Mouse (Mus musculus) bone marrow, adult 2 months (tissue): Measurements from ENCODE around the gene Rreb1. TPM values are rescaled to one million over a fixed set of nuclear protein-coding genes. Genes with fewer than 3 reads are reported as not detected.

Experiments
- H3K27ac ChIP-seq: fragments of 200-500 bp; 2 replicates; pipeline ENCODE4 v1.5.1; 2012; ENCODE audit warnings: low read depth, mild to moderate bottlenecking, control low read depth, inconsistent platforms, low read length; ENCODE audit not compliant: control insufficient read depth, poor library complexity, insufficient read depth
- H3K4me1 ChIP-seq: fragments of 200-500 bp; 2 replicates; pipeline ENCODE4 v1.6.1; 2011; ENCODE audit warnings: low read length; ENCODE audit not compliant: control insufficient read depth, insufficient read depth
- H3K4me3 ChIP-seq: fragments of 200-500 bp; replicated peaks from 2 replicates; pipeline ENCODE3; 2011; ENCODE audit warnings: mild to moderate bottlenecking, low read depth, low read length, control low read depth; ENCODE audit not compliant: control insufficient read depth
- CTCF ChIP-seq: fragments of 200-500 bp; IDR thresholded peaks from 2 replicates; pipeline ENCODE4 v1.5.1; 2011; ENCODE audit warnings: low read length, control low read depth; ENCODE audit not compliant: control insufficient read depth, insufficient read depth
- POLR2A ChIP-seq: fragments of 200-500 bp; IDR thresholded peaks from 2 replicates; pipeline ENCODE4 v1.6.1; 2011; ENCODE audit warnings: low read depth, mild to moderate bottlenecking, control low read depth, low read length, borderline replicate concordance; ENCODE audit not compliant: control insufficient read depth
- WGBS: fragments of 180-500 bp; shearing (Covaris S2); methylation state at CpG from one replicate; pipeline ENCODE4 v1.1.7; 2018; 5-methylcytosine and 5-hydroxymethylcytosine counted together
- polyA plus RNA-seq: library from polyadenylated mRNA; stranded (reverse); fragments of >200 nt; gene quantifications from 2 replicates; pipeline ENCODE4 v1.2.4, GENCODE M21; 2011; ENCODE audit warnings: low replicate concordance; ENCODE audit not compliant: missing spikeins, insufficient read depth, insufficient read length

Rreb1 gene
- polyA plus RNA-seq, 1 experiment, result 17.7 TPM

- H3K4me1 ChIP-seq, result peaks cover 3% of the 10 kb centered on the region
Observed at GRCm38 (mm10) chr13:37913963-37914362, 135.8 kb downstream of the Rreb1 start.

GRCm38 (mm10) chr13:37918336-37919261 is 140.4 kb downstream of the Rreb1 start:
- WGBS, result 81% methylated on average over 15 of the region's 15 CpGs
- Histone ChIP-seq H3K4me3 (no peak overlapping the region), H3K27ac (no peak overlapping the region), H3K4me1 (peaks cover 2% of the 10 kb centered on the region; the same call in 1 of the 2 replicates)
- TF ChIP-seq POLR2A (no peak), CTCF (no peak)

More at GRCm38 (mm10) chr13:37913963-37914362, 135.8 kb downstream of the Rreb1 start:
- H3K4me3 ChIP-seq, result no peak overlapping the region
- WGBS, result 28% methylated on average over 3 of the region's 3 CpGs
- H3K27ac ChIP-seq, result no peak overlapping the region
- TF ChIP-seq CTCF, result no peak
- TF ChIP-seq POLR2A, result no peak

- Histone ChIP-seq H3K4me1 (no peaks in the 10 kb centered on the region; the same call in 1 of the 2 replicates), H3K4me3 (no peak overlapping the region), H3K27ac (no peak overlapping the region)
- TF ChIP-seq CTCF (no peak), POLR2A (no peak)
- WGBS, result 88% methylated on average over 3 of the region's 3 CpGs
Observed at GRCm38 (mm10) chr13:37919711-37920277, 141.6 kb downstream of the Rreb1 start.

GRCm38 (mm10) chr13:37920727-37921126 is 142.5 kb downstream of the Rreb1 start:
- 78% methylated on average over 2 of the region's 2 CpGs for WGBS
- TF ChIP-seq CTCF (no peak), POLR2A (no peak)
- H3K27ac ChIP-seq, result no peak overlapping the region
- no peaks in the 10 kb centered on the region; the same call in 1 of the 2 replicates for H3K4me1 ChIP-seq
- no peak overlapping the region for H3K4me3 ChIP-seq

GRCm38 (mm10) chr13:37923091-37923490 is 144.9 kb downstream of the Rreb1 start:
- TF ChIP-seq CTCF (no peak), POLR2A (no peak)
- no peak overlapping the region for H3K4me3 ChIP-seq
- 60% methylated on average over 4 of the region's 4 CpGs for WGBS
- H3K27ac ChIP-seq, result no peak overlapping the region
- no peaks in the 10 kb centered on the region; the same call in 1 of the 2 replicates for H3K4me1 ChIP-seq

- 74% methylated on average over 10 of the region's 10 CpGs for WGBS
- peak overlapping the region; percentile 14; the same call in 1 of the 2 replicates for H3K27ac ChIP-seq
- no peak overlapping the region for H3K4me3 ChIP-seq
- H3K4me1 ChIP-seq, result no peaks in the 10 kb centered on the region; the same call in 1 of the 2 replicates
- TF ChIP-seq CTCF (no peak), POLR2A (no peak)
Observed at GRCm38 (mm10) chr13:37923643-37924460, 145.7 kb downstream of the Rreb1 start.

- no peak for TF ChIP-seq CTCF
- TF ChIP-seq POLR2A, result no peak
- 37% methylated on average over 4 of the region's 4 CpGs for WGBS
- Histone ChIP-seq H3K27ac (no peak overlapping the region), H3K4me3 (no peak overlapping the region), H3K4me1 (no peaks in the 10 kb centered on the region; the same call in 1 of the 2 replicates)
Observed at GRCm38 (mm10) chr13:37924461-37924948, 146.3 kb downstream of the Rreb1 start.
